Comparison of ENCODE assay signal across 8 mouse cellular contexts in genomic region chr12:79296126-79296816, GRCm38 (mm10). TPM values are rescaled to one million over a fixed set of nuclear protein-coding genes. Genes with fewer than 3 reads are reported as not detected.
DNase-seq lines count a peak whose midpoint lies in the region; ATAC-seq lines count a peak whose summit lies in the region.

TSS of gene Zfyve26 (minus strand) at chr12:79296304.

- peaks cover 9% of the 10 kb centered on the region for H3K36me3 ChIP-seq in heart, embryonic 10.5 days
- H3K36me3 ChIP-seq in kidney, embryonic 15.5 days = peaks cover 20% of the 10 kb centered on the region

- peaks cover 8% of the 10 kb centered on the region for H3K4me1 ChIP-seq in heart, embryonic 10.5 days
- peaks cover 20% of the 10 kb centered on the region for H3K4me1 ChIP-seq in kidney, embryonic 15.5 days

- no peaks in the 10 kb centered on the region for H3K9me3 ChIP-seq in heart, embryonic 10.5 days
- no peaks in the 10 kb centered on the region for H3K9me3 ChIP-seq in kidney, embryonic 15.5 days (replicated peaks)

- H3K4me2 ChIP-seq in kidney, embryonic 15.5 days = peak within 1 kb of the TSS; percentile 86

- DNase-seq in B cell, adult 2 months = peak; percentile 86 to 89
- peak; percentile 99 for DNase-seq in brain, adult 2 months (ENCODE audit: low read depth, low spot score)
- peak; percentile 98 for DNase-seq in heart, embryonic 10.5 days (ENCODE audit: low spot score)
- DNase-seq in liver = peak; percentile 93
- DNase-seq in spleen, postnatal 4 days (ENCODE audit: low spot score in 2 of 2) = peak; percentile 89 to 93

- peak within 1 kb of the TSS; percentile 89 for H3K27ac ChIP-seq in heart, embryonic 10.5 days
- peak within 1 kb of the TSS; percentile 78 for H3K27ac ChIP-seq in kidney, embryonic 15.5 days

- H3K9ac ChIP-seq in kidney, embryonic 15.5 days = peak within 1 kb of the TSS; percentile 62

- H3K4me3 ChIP-seq in heart, embryonic 10.5 days = peak within 1 kb of the TSS; percentile 73
- H3K4me3 ChIP-seq in kidney, embryonic 15.5 days (replicated peaks) = peak within 1 kb of the TSS; percentile 74

- ATAC-seq in erythroblast, adult 5-6 weeks (replicated peaks; ENCODE audit: low FRiP score, poor library complexity, severe bottlenecking) = peak; percentile 95
- peak; percentile 96 for ATAC-seq in kidney, embryonic 15.5 days (replicated peaks; ENCODE audit: low FRiP score)
- ATAC-seq in monocyte, adult 5-6 weeks (replicated peaks; ENCODE audit: insufficient number of reproducible peaks, low FRiP score, low TSS enrichment, poor library complexity, severe bottlenecking) = peak; percentile 96

- H3K27me3 ChIP-seq in heart, embryonic 10.5 days (ENCODE audit: insufficient read depth, poor library complexity, severe bottlenecking) = no peaks in the 10 kb centered on the region
- no peaks in the 10 kb centered on the region for H3K27me3 ChIP-seq in kidney, embryonic 15.5 days

- under 1% methylated on average over 29 of the region's 29 CpGs for WGBS in heart, embryonic 10.5 days
- WGBS in kidney, embryonic 15.5 days = under 1% methylated on average over 29 of the region's 29 CpGs

RNA-seq across cellular contexts. Expression of gene Zfyve26, which starts in this region (rescaled TPM):
- total RNA-seq in erythroblast, adult 5-6 weeks (2015; ENCODE audit: low replicate concordance) = 40.0 and 41.0 TPM in 2 replicates
- 18.8 and 29.4 TPM in 2 replicates for total RNA-seq in erythroblast, adult 5-6 weeks (2017; ENCODE audit: low replicate concordance)
- 12.4 and 12.5 TPM in 2 replicates for polyA plus RNA-seq in heart, embryonic 10.5 days (2016; fragmentation: Nextera tagmentation; extraction: Ambion mirVana)
- polyA plus RNA-seq in kidney, embryonic 15.5 days (2015; fragmentation: Nextera tagmentation; extraction: Ambion mirVana) = 14.4 and 15.4 TPM in 2 replicates
- total RNA-seq in monocyte, adult 5-6 weeks (2017) = 16.7 to 50.3 TPM (median 30.7 TPM) in 3 replicates

Comparison
In these comparisons a context has a peak if more than half of its experiments do, and no peak if none do; other contexts are left out.
1. Peak in every context shown above with its lines: DNase-seq, ATAC-seq, H3K4me3 ChIP-seq and H3K27ac ChIP-seq.